Mouse (Mus musculus): ENCODE data around the gene Pcp4l1.

DNA sequence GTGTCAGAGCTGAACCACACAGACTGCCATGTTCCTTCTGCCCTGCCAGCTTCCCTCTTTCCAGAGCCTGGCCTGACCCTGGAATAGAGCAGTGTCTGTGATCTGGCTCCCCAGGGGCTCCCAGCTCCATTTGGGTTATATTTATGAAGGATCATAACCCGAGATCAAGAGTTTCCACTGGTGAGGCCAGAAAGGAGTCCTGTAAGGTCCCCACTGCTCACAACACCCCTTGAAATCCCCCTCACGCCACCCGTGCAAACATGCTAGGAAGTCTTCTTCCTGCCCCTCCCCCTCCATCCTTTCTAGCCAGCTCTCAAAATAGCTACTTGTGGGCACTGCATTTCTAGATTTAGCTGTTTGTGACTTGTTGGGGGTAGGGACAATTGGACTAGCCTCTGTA, 12.4 kb downstream of the Pcp4l1 start:
- TF ChIP-seq CTCF (IDR thresholded peaks at IDR 0.05; ENCODE audit: control insufficient read depth, insufficient read depth, insufficient read length), result no peak
- no peak for TF ChIP-seq USF1 (IDR thresholded peaks at IDR 0.05; ENCODE audit: low read depth)
- TF ChIP-seq MAX (IDR thresholded peaks at IDR 0.05), result no peak
- TF ChIP-seq MYOD1 (IDR thresholded peaks at IDR 0.05; ENCODE audit: control insufficient read depth, insufficient read length, low read depth), result no peak
- TF ChIP-seq FOSL1 (IDR thresholded peaks at IDR 0.05; ENCODE audit: insufficient read depth, low read length, poor library complexity, severe bottlenecking), result no peak

Measured in C2C12 (cell line).